Mouse (Mus musculus): Measurements from ENCODE around the gene Tex29. TPM values are rescaled to one million over a fixed set of nuclear protein-coding genes. Genes with fewer than 3 reads are reported as not detected.
"Not testable (repeated sequence)": the region's sequence is repeated elsewhere in the genome, so short reads cannot be mapped to it uniquely, and the experiment has no call there.

Gene Tex29
- polyA plus RNA-seq, 1 experiment: not detected

GRCm38 (mm10) chr8:11846807-11847206 is 6.5 kb downstream of the Tex29 start:
- DNase-seq: no peak
- TF ChIP-seq POLR2A (IDR thresholded peaks at IDR 0.05; ENCODE audit: borderline replicate concordance, insufficient read depth, low read length): no peak
- no peak for TF ChIP-seq CTCF (IDR thresholded peaks at IDR 0.05; ENCODE audit: borderline replicate concordance, insufficient read depth, low read depth, low read length)
- H3K27ac ChIP-seq (ENCODE audit: insufficient read depth, low read length): no peak overlapping the region
- no peak overlapping the region for H3K4me3 ChIP-seq (replicated peaks; ENCODE audit: insufficient read depth, low read depth, low read length)
- 65% methylated on average over 6 of the region's 6 CpGs for WGBS
- no peaks in the 10 kb centered on the region for H3K27me3 ChIP-seq (ENCODE audit: control insufficient read depth, insufficient read depth, low read length)
- H3K4me1 ChIP-seq (ENCODE audit: control insufficient read depth, insufficient read depth, low read length): peaks cover 10% of the 10 kb centered on the region

- TF ChIP-seq POLR2A (IDR thresholded peaks at IDR 0.05; ENCODE audit: borderline replicate concordance, insufficient read depth, low read length): no peak
- no peak for TF ChIP-seq CTCF (IDR thresholded peaks at IDR 0.05; ENCODE audit: borderline replicate concordance, insufficient read depth, low read depth, low read length)
- no peak for DNase-seq
- Histone ChIP-seq H3K27ac (ENCODE audit: insufficient read depth, low read length) (no peak overlapping the region), H3K4me3 (replicated peaks; ENCODE audit: insufficient read depth, low read depth, low read length) (no peak overlapping the region), H3K27me3 (ENCODE audit: control insufficient read depth, insufficient read depth, low read length) (no peaks in the 10 kb centered on the region), H3K4me1 (ENCODE audit: control insufficient read depth, insufficient read depth, low read length) (no peaks in the 10 kb centered on the region)
These were observed 27.6 kb downstream of the Tex29 start for GRCm38 (mm10) chr8:11867832-11868231.

- WGBS: 94% methylated on average over 6 of the region's 6 CpGs
- not testable (repeated sequence) for H3K27me3 ChIP-seq (ENCODE audit: control insufficient read depth, insufficient read depth, low read length); H3K4me1 ChIP-seq (ENCODE audit: control insufficient read depth, insufficient read depth, low read length); H3K4me3 ChIP-seq (replicated peaks; ENCODE audit: insufficient read depth, low read depth, low read length); DNase-seq; H3K27ac ChIP-seq (ENCODE audit: insufficient read depth, low read length)
These were observed 34.0 kb downstream of the Tex29 start for GRCm38 (mm10) chr8:11874227-11874626.

- TF ChIP-seq POLR2A (IDR thresholded peaks at IDR 0.05; ENCODE audit: borderline replicate concordance, insufficient read depth, low read length): no peak
- no peak for TF ChIP-seq CTCF (IDR thresholded peaks at IDR 0.05; ENCODE audit: borderline replicate concordance, insufficient read depth, low read depth, low read length)
- no peak overlapping the region for H3K27ac ChIP-seq (ENCODE audit: insufficient read depth, low read length)
- no peaks in the 10 kb centered on the region for H3K27me3 ChIP-seq (ENCODE audit: control insufficient read depth, insufficient read depth, low read length)
- WGBS: 95% methylated on average over 3 of the region's 3 CpGs
- H3K4me3 ChIP-seq (replicated peaks; ENCODE audit: insufficient read depth, low read depth, low read length): no peak overlapping the region
- no peak for DNase-seq
- H3K4me1 ChIP-seq (ENCODE audit: control insufficient read depth, insufficient read depth, low read length): no peaks in the 10 kb centered on the region
These were observed 44.4 kb downstream of the Tex29 start for GRCm38 (mm10) chr8:11884646-11885045.

GRCm38 (mm10) chr8:11885881-11886699 is 45.8 kb downstream of the Tex29 start:
- Histone ChIP-seq H3K4me3 (replicated peaks; ENCODE audit: insufficient read depth, low read depth, low read length) (no peak overlapping the region), H3K27me3 (ENCODE audit: control insufficient read depth, insufficient read depth, low read length) (no peaks in the 10 kb centered on the region), H3K4me1 (ENCODE audit: control insufficient read depth, insufficient read depth, low read length) (no peaks in the 10 kb centered on the region), H3K27ac (ENCODE audit: insufficient read depth, low read length) (no peak overlapping the region)
- no peak for TF ChIP-seq POLR2A (IDR thresholded peaks at IDR 0.05; ENCODE audit: borderline replicate concordance, insufficient read depth, low read length)
- 28% methylated on average over 12 of the region's 12 CpGs for WGBS
- DNase-seq: no peak

- H3K27ac ChIP-seq (ENCODE audit: insufficient read depth, low read length): no peak overlapping the region
- DNase-seq: no peak
- no peak overlapping the region for H3K4me3 ChIP-seq (replicated peaks; ENCODE audit: insufficient read depth, low read depth, low read length)
- no peaks in the 10 kb centered on the region for H3K27me3 ChIP-seq (ENCODE audit: control insufficient read depth, insufficient read depth, low read length)
- WGBS: 98% methylated on average over 2 of the region's 2 CpGs
- H3K4me1 ChIP-seq (ENCODE audit: control insufficient read depth, insufficient read depth, low read length): no peaks in the 10 kb centered on the region
- TF ChIP-seq POLR2A (IDR thresholded peaks at IDR 0.05; ENCODE audit: borderline replicate concordance, insufficient read depth, low read length): no peak
These were observed 46.5 kb downstream of the Tex29 start for GRCm38 (mm10) chr8:11886824-11887223.

GRCm38 (mm10) chr8:11889156-11890018 is 49.1 kb downstream of the Tex29 start:
- TF ChIP-seq POLR2A (IDR thresholded peaks at IDR 0.05; ENCODE audit: borderline replicate concordance, insufficient read depth, low read length) (no peak), CTCF (IDR thresholded peaks at IDR 0.05; ENCODE audit: borderline replicate concordance, insufficient read depth, low read depth, low read length) (no peak)
- no peak for DNase-seq
- WGBS: 37% methylated on average over 7 of the region's 7 CpGs
- Histone ChIP-seq H3K27me3 (ENCODE audit: control insufficient read depth, insufficient read depth, low read length) (no peaks in the 10 kb centered on the region), H3K4me3 (replicated peaks; ENCODE audit: insufficient read depth, low read depth, low read length) (no peak overlapping the region), H3K4me1 (ENCODE audit: control insufficient read depth, insufficient read depth, low read length) (no peaks in the 10 kb centered on the region), H3K27ac (ENCODE audit: insufficient read depth, low read length) (no peak overlapping the region)

- no peaks in the 10 kb centered on the region for H3K4me1 ChIP-seq (ENCODE audit: control insufficient read depth, insufficient read depth, low read length)
- H3K27ac ChIP-seq (ENCODE audit: insufficient read depth, low read length): no peak overlapping the region
- no peak for TF ChIP-seq POLR2A (IDR thresholded peaks at IDR 0.05; ENCODE audit: borderline replicate concordance, insufficient read depth, low read length)
- no peak for TF ChIP-seq CTCF (IDR thresholded peaks at IDR 0.05; ENCODE audit: borderline replicate concordance, insufficient read depth, low read depth, low read length)
- WGBS: 38% methylated on average over 2 of the region's 2 CpGs
- no peak overlapping the region for H3K4me3 ChIP-seq (replicated peaks; ENCODE audit: insufficient read depth, low read depth, low read length)
- no peaks in the 10 kb centered on the region for H3K27me3 ChIP-seq (ENCODE audit: control insufficient read depth, insufficient read depth, low read length)
- DNase-seq: no peak
These were observed 52.5 kb downstream of the Tex29 start for GRCm38 (mm10) chr8:11892756-11893155.

Measured in cerebellum, adult 2 months (tissue).